ENCODE assay signal across 7 mouse cellular contexts in the genomic region with DNA sequence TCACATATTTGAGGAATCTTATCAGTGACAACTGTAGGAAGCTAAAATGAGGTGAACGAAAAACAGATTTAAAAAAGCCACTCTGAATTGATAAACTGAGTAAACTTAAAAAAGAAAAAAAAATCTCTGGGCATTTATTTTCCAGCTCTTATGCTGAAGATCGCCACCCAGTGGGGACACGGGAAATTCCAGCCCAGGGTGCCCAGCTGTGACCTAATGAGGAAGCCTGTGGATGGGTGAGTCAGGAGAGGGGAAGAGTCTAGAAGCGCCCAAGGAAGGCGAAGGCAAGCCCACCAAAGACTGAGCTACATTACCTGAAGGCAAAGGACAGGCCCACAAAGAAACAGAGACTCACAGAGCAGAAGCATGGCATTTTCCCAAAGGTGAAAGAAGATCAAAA.
DNase-seq lines count a peak whose midpoint lies in the region; ATAC-seq lines count a peak whose summit lies in the region.

No protein-coding gene starts in this region.

- peak; percentile 95 for DNase-seq in midbrain, embryonic 11.5 days (ENCODE audit: low spot score, missing footprints)
- peak; percentile 60 for DNase-seq in adrenal gland, postnatal 14 days
- DNase-seq in frontal cortex, postnatal 25 days (ENCODE audit: low spot score in 2 of 2): peak; percentile 21 to 25
- peak; percentile 57 for DNase-seq in kidney, postnatal 14 days
- peak; percentile 64 for DNase-seq in lung, postnatal 10 days
- DNase-seq in urinary bladder, postnatal 25 days (ENCODE audit: low spot score): peak; percentile 60

- H3K9me3 ChIP-seq in midbrain, embryonic 11.5 days (ENCODE audit: control insufficient read depth, low read length): no peaks in the 10 kb centered on the region
- H3K9me3 ChIP-seq in midbrain, embryonic 16.5 days (replicated peaks; ENCODE audit: control insufficient read depth, low read length, poor library complexity, severe bottlenecking): no peaks in the 10 kb centered on the region

- no peaks in the 10 kb centered on the region for H3K27me3 ChIP-seq in midbrain, embryonic 11.5 days (ENCODE audit: control insufficient read depth, insufficient read depth, low read length)
- H3K27me3 ChIP-seq in midbrain, embryonic 16.5 days (ENCODE audit: control insufficient read depth, insufficient read depth, low read depth, low read length): no peaks in the 10 kb centered on the region

- H3K36me3 ChIP-seq in midbrain, embryonic 11.5 days (ENCODE audit: control insufficient read depth, insufficient read depth, low read length): no peaks in the 10 kb centered on the region
- no peaks in the 10 kb centered on the region for H3K36me3 ChIP-seq in midbrain, embryonic 16.5 days (ENCODE audit: control insufficient read depth, insufficient read depth, low read length)

- no peaks in the 10 kb centered on the region for H3K4me1 ChIP-seq in midbrain, embryonic 11.5 days (ENCODE audit: control insufficient read depth, insufficient read depth, low read length)
- 0 out of 2 replicates have a peak, but pooled peaks cover 2% of the 10 kb centered on the region for H3K4me1 ChIP-seq in midbrain, embryonic 16.5 days (ENCODE audit: control insufficient read depth, insufficient read depth, low read length)

- H3K4me3 ChIP-seq in midbrain, embryonic 11.5 days (ENCODE audit: low read depth, low read length): no peak overlapping the region
- no peak overlapping the region for H3K4me3 ChIP-seq in midbrain, embryonic 16.5 days (ENCODE audit: low read depth, low read length)

- H3K9ac ChIP-seq in midbrain, embryonic 11.5 days (ENCODE audit: low read length): no peak overlapping the region
- no peak overlapping the region for H3K9ac ChIP-seq in midbrain, embryonic 16.5 days (ENCODE audit: low read depth, low read length)

- H3K4me2 ChIP-seq in midbrain, embryonic 11.5 days: no peak overlapping the region
- H3K4me2 ChIP-seq in midbrain, embryonic 16.5 days (ENCODE audit: low read length): no peak overlapping the region

- 47% methylated on average over 5 of the region's 5 CpGs for WGBS in midbrain, embryonic 11.5 days
- WGBS in midbrain, embryonic 16.5 days: 38% methylated on average over 5 of the region's 5 CpGs

- no peak overlapping the region for H3K27ac ChIP-seq in midbrain, embryonic 11.5 days (ENCODE audit: low read depth, low read length)
- no peak overlapping the region for H3K27ac ChIP-seq in midbrain, embryonic 16.5 days (ENCODE audit: low read length)

- ATAC-seq in midbrain, embryonic 11.5 days (ENCODE audit: low FRiP score): no peak
- no peak for ATAC-seq in midbrain, embryonic 16.5 days

Comparison
In these comparisons a context has a peak if more than half of its experiments do, and no peak if none do; other contexts are left out.
1. DNase-seq: peak in every context shown above with its lines; median percentile 95 in midbrain, embryonic 11.5 days; 64 in lung, postnatal 10 days; 60 in adrenal gland, postnatal 14 days; 60 in urinary bladder, postnatal 25 days; 57 in kidney, postnatal 14 days; 23 in frontal cortex, postnatal 25 days.